Mouse (Mus musculus): ENCODE data around the gene Atp1b1.

DNA sequence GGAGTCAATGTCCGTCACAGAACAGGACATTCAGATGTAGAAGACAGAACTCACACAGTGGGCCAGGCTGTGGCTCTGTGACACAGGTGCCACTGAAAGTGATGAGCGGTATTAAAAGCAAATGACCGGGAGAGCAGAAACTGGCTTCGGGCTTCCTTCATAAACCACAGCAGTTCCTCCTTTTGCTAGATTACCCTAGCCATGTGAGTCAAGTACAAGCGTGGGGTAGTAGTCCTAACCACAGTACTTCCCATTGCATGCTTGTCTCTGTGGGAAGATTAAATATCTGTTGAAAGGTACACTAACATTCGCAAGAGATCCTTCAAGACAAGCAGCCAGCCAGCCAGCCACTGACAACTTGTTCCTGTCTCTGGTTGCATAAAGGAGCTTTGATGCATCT, 17.9 kb downstream of the Atp1b1 start:
- TF ChIP-seq CTCF (IDR thresholded peaks at IDR 0.05; ENCODE audit: control insufficient read depth, insufficient read depth, low read length) (no peak), POLR2A (IDR thresholded peaks at IDR 0.05; ENCODE audit: borderline replicate concordance, control insufficient read depth, low read depth, low read length) (no peak)

Measured in bone marrow, adult 2 months (tissue).